Mouse (Mus musculus) right cerebral cortex, postnatal 10 days (tissue): Measurements from ENCODE around the gene Lcor.

Experiments used
- DNase-seq, 2 experiments: peaks; one replicate each; pipeline ENCODE4 v3.0.0; 2021; ENCODE audit warnings: low spot score in 2 of 2

The Lcor gene

DNA sequence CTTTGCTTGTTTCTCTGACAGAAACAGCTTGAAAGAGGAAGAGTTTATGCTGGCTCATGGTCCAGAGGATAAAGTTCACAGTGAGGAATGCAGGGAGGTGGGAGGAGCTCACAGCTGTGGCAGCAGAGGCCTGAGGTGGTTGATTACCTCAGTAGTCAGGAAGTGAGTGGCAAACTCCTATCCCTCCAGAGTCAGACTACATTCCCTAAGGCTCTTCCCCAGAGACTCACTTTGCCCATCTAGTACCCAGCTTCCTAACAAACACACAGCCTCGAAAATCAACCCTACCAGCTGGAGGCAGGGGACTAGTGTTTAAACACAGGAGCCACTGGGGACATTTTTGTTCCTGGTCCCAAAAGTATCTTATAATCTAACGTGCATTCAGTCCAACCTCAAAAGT lies 7.5 kb upstream of the Lcor start:
- DNase-seq: no peak

- no peak for DNase-seq
Measured at GRCm38 (mm10) chr19:41476530-41477249, 5.7 kb upstream of the Lcor start.

- peak in 1 of 2 experiments; percentile 34 for DNase-seq
Measured at GRCm38 (mm10) chr19:41481030-41481886, 1.2 kb upstream of the Lcor start.

DNA sequence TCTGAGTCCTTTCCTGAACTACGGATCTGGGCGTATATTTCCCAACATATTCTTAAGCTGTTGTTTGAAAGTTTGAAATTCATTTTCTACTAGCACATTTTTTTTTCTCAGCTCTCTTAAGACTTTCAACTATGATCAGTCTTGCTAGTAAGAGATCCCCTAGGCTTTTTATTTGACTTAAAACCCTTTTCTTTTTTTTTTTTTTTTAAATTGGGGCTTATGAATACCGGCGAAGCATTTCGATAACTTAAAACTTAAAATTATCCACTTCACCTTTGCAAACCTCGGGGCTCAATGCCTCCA lies 599 bp upstream of the Lcor start:
- DNase-seq: no peak

DNA sequence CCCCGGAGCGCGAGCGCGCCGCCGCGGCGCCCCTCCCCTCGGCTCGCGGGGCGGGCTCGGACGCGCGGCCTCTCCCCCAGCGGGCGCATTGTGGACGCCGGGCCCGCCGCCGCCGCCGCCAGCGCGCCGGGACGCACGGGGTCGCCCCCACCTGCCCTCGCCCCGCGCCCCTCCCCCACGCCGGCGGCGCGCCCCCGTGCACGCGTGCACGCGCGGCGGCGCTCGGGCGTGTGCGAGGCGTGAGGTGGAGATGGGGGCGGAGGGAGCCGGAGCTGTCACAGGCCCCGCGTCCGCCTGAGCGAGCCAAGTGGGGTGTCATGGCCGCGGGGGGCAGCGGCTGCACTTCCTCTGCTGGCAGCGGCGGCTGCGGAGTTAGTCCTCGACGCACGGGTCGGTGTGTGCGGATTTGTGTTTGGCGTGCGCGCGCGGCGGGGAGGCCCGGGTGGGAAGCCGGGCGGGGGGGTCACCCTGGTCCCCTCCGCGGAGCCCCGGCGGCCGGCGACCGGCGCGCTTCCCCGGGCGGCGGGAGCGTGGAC lies 540 bp downstream of the Lcor start:
- DNase-seq: peak; percentile 82 to 87

- peak in 1 of 2 experiments; percentile 49 for DNase-seq
Measured at GRCm38 (mm10) chr19:41483445-41484040, 1.1 kb downstream of the Lcor start.

DNA sequence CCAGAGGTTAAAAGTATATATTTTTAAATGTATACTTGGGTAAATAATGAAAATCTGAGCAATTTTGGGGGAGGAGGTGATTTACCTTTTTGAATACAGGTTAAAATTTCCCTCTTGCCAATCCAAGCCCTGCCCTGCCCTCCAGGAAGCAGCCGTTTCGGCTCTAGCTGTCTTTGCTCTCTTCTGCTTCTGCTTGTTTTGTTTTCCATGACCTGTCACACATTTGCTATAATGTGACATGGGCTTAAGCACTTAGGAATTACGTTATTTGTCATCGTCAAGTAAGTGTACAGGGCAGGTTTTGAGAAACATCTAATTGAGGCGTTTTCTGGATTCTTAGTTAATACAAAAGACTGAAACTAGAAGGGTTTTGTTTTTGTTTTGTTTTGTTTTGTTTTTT lies 1.9 kb downstream of the Lcor start:
- no peak for DNase-seq

DNA sequence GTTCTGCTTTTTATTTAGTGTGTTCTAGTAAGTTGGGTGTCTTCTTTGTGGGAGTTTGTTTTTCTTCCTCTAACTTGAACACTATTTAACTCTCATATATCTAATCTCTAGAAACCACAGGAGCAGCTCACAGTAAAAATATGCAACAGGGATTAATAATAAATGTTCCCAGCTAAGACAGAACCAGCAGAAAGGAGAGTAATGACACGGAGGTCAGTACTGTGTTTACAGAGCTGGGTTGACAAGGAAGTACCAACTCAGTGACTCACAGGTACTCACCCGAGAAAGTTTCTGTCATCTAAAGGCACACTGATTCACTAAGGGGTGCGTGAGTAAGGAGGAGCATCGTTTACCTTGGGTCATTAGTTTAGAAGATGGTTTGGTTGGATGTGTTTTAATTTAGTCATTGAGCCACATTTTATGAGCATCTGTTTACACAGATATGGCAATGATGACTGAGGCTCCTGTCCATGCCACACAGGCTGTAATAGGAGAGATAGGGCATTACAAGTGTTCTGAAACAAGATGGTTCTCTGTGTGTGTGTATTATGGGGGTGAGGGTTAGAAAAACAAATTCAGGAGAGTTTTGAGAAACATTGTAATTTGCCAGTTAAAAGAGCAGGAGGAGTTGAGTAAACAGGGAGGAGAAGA lies 13.1 kb downstream of the Lcor start:
- no peak for DNase-seq

GRCm38 (mm10) chr19:41496058-41496457 lies 13.6 kb downstream of the Lcor start:
- DNase-seq: no peak

GRCm38 (mm10) chr19:41507872-41508271 lies 25.4 kb downstream of the Lcor start:
- no peak for DNase-seq

DNA sequence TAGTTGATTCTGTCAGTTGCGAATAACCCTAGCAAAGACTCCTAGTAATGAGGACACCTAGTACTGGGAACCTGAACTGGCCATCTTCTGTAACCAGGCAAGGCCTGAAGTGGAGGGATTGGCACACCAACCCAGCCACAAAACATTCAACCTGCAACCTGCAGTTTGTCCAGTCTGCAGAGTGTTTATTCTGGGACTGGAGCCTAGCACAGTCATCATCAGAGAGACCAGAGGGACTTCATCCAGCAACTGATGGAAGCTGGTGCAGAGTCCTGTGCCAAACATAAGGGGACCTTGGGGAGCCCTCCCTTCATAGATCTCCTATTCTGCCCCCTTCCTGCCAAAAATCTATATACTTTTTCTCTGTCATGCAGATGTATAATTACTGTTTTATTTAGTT lies 32.4 kb downstream of the Lcor start:
- no peak for DNase-seq

GRCm38 (mm10) chr19:41515549-41515948 lies 33.1 kb downstream of the Lcor start:
- DNase-seq: no peak

GRCm38 (mm10) chr19:41517006-41517405 lies 34.6 kb downstream of the Lcor start:
- DNase-seq: no peak

DNA sequence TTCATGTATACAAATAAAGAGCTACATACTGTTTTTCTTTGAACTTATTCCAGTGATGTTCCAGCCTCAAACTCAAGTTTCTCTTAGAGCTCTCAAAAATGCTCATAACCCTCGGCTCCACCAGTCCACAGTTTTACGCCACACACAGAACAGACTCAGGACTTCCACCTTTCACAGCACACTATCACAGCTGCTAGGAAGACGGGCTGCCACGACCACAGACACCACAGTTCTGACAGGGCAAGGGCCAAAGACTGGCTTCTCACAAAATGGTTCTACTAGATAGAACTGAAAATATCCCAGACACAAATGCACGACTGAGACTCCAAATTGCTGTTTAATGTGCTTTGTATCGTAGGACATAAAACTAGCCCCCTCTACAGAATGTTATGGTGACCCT lies 36.7 kb downstream of the Lcor start:
- no peak for DNase-seq

GRCm38 (mm10) chr19:41522246-41522645 lies 39.8 kb downstream of the Lcor start:
- DNase-seq: no peak

DNA sequence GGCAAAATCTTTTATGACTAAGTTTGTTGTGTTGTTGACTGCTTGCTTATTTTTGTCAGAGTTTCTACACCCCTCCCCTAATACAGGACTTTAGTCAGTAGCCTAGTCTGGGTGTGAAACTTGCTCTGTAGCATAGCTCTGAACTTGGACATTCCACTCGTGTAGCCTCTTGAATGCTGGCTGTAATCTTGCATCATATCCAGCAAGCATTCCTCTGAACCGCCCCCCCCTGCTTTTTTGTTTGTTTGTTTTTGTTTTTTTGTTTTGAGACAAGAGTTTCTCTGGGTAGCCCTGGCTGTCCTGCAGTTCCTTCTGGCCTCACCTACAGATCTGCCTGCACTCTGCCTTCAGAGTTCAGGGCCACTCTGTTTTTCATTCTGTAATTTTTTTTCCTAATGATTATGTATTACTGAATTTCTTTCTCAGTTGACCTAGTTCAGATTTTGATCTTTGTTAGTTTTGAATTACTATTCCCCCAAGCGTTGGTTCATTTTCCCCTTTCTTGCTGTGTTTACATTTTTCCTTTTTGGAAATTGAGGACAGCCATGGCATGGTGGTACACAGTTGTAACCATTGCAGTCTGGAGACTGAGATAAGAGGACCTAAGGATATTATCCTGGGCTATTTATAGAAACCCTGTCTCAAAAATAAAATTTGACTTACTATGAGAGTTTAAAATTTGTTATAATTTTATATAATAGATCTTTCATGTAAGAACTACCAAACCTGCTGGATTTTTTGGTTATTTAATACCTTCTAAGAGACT lies 41.5 kb downstream of the Lcor start:
- DNase-seq: no peak

DNA sequence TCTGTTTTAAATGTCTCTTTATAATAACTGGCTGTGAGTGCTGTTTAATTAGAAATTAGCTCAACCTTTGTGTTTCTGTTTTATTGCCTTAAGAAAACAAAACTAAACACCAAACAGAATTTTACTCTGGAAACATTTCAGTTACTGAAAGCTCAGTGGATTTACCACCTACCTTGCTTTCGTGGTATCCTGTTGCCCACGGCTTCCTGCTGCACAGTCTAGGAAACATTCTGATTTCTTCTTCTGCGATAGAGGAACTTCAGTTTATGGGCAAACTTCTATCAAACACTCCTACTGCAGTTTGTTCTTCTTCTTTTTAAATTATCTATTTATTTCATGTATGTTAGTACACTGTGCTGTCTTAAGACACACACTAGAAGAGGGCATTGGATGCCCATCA lies 46.7 kb downstream of the Lcor start:
- no peak for DNase-seq

DNA sequence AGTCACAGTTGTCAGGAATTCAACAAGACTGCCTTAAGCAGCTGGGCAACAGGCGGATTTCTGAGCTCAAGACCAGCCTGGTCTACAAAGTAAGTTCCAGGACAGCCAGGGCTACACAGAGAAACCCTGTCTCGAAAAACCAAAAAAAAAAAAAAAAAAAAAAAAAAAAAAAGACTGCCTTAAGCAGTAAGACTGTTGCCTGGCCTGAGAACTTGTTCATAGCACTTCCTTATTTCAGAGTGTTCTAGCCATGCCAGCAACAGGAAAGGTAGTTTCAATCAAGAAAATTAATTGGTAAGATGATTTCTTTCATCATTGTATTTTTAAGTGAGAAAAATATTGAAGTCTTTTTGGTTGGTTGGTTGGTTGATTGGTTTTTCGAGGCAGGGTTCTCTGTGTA lies 51.6 kb downstream of the Lcor start:
- DNase-seq: no peak

- DNase-seq: no peak
Measured at GRCm38 (mm10) chr19:41556981-41557380, 74.5 kb downstream of the Lcor start.

DNA sequence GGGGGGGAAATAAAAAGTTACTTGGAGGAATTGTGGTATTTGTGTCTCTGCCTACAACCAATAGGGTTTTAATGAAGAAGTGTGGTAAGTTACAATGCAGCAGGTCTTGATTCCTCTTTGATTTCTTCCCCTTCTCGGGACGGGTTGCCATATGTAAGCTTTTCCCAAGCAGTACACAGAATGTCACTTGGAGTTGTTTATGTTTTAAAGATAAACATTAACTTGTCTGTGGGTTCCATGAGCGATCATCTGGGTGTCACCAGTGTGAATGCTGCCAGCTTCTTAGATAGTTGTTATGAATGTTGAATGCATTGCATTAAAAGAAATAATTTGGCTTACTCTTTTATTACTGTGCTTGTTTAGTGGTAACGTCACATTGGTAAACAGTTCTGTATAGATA lies 75.1 kb downstream of the Lcor start:
- DNase-seq: peak in 1 of 2 experiments; percentile 8

DNA sequence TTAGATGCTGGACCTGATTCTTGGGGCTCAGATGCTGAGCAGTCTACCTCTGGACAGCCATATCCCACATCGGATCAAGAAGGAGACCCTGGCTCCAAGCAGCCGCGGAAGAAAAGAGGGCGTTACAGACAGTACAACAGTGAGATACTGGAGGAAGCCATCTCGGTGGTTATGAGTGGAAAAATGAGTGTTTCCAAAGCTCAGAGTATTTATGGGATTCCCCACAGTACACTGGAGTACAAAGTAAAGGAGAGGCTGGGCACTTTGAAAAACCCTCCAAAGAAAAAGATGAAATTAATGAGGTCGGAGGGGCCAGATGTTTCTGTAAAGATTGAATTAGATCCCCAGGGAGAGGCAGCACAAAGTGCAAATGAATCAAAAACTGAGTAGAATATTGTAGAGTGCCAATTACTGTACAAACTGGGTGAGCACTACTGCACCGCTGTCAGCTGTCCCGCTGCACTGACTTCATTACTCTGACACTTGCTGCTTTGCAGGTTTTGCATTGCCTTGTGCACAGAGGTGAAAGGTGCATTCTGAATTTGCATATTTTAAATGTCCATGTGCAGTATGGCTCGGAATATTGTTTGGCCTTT lies 76.6 kb downstream of the Lcor start:
- DNase-seq: peak in 1 of 2 experiments; percentile 15
